Mouse (Mus musculus) heart, embryonic 10.5 days (tissue): ENCODE data around the gene Hsf2bp. TPM values are rescaled to one million over a fixed set of nuclear protein-coding genes. Genes with fewer than 3 reads are reported as not detected.

ENCODE experiments used
- DNase-seq: peaks from one replicate; pipeline ENCODE4 v3.0.0-alpha.2; 2017; ENCODE audit warnings: low spot score
- H3K27ac ChIP-seq: fragments of 300-500 bp; sonication (generic); 2 replicates; pipeline ENCODE4 v1.5.1; 2016; ENCODE audit warnings: mild to moderate bottlenecking
- H3K27me3 ChIP-seq: fragments of 300-500 bp; sonication (generic); 2 replicates; pipeline ENCODE4 v1.6.1; 2016; ENCODE audit warnings: mild to moderate bottlenecking; ENCODE audit not compliant: poor library complexity, insufficient read depth, severe bottlenecking
- H3K36me3 ChIP-seq: fragments of 300-500 bp; sonication (generic); 2 replicates; pipeline ENCODE4 v1.6.1; 2016; ENCODE audit warnings: mild to moderate bottlenecking, moderate library complexity
- H3K4me1 ChIP-seq: fragments of 300-500 bp; sonication (generic); 2 replicates; pipeline ENCODE4 v1.6.1; 2016; ENCODE audit warnings: mild to moderate bottlenecking
- H3K4me3 ChIP-seq: fragments of 300-500 bp; sonication (generic); 2 replicates; pipeline ENCODE4 v1.5.1; 2016; ENCODE audit warnings: mild to moderate bottlenecking, moderate library complexity
- H3K9me3 ChIP-seq: fragments of 300-500 bp; sonication (generic); 2 replicates; pipeline ENCODE4 v1.6.1; 2016; ENCODE audit warnings: mild to moderate bottlenecking, moderate library complexity
- WGBS: fragments of 180-500 bp; shearing (Covaris S2); methylation state at CpG from one replicate; pipeline ENCODE4 v1.1.7; 2016; 5-methylcytosine and 5-hydroxymethylcytosine counted together
- polyA plus RNA-seq: library from polyadenylated mRNA; unstranded; fragments of >200 nt; fragmentation: Nextera tagmentation; extraction: Ambion mirVana; gene quantifications from 2 replicates; pipeline ENCODE4 v1.2.1, GENCODE M21; 2016

Gene Hsf2bp
- polyA plus RNA-seq, 1 experiment from 2014 or later = 0.62 TPM

DNA sequence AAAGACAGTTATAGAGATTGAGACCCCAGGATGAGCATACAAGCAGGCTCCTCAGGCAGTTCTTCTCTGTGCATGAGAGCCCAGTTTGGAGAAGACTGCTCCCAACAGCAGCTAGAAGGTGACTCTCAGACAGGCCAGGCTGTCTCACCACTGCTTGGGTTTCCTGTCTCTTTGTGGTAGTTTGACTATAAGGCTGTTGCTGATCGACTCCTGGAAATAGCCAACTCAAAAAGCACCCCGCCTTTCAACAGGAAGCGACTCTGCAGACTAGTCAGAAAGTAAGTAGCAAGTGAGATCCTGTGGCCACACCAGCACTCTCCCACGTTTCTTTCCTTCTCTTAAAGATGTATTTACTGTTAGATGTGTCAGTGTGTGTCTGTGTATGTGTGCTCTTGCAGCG, 17.5 kb upstream of the Hsf2bp start:
- no peaks in the 10 kb centered on the region for H3K27me3 ChIP-seq
- DNase-seq = no peak
- H3K36me3 ChIP-seq = peaks cover 100% of the 10 kb centered on the region
- H3K9me3 ChIP-seq = no peaks in the 10 kb centered on the region
- H3K4me1 ChIP-seq = no peaks in the 10 kb centered on the region
- no peak overlapping the region for H3K27ac ChIP-seq
- WGBS = 85% methylated on average over 5 of the region's 5 CpGs
- H3K4me3 ChIP-seq = no peak overlapping the region

- H3K4me3 ChIP-seq = no peak overlapping the region
- DNase-seq = no peak
- no peaks in the 10 kb centered on the region for H3K27me3 ChIP-seq
- H3K9me3 ChIP-seq = no peaks in the 10 kb centered on the region
- peaks cover 100% of the 10 kb centered on the region for H3K36me3 ChIP-seq
- no peak overlapping the region for H3K27ac ChIP-seq
- 82% methylated on average over 5 of the region's 5 CpGs for WGBS
- no peaks in the 10 kb centered on the region for H3K4me1 ChIP-seq
These were observed 16.3 kb upstream of the Hsf2bp start for GRCm38 (mm10) chr17:32052237-32053080.

DNA sequence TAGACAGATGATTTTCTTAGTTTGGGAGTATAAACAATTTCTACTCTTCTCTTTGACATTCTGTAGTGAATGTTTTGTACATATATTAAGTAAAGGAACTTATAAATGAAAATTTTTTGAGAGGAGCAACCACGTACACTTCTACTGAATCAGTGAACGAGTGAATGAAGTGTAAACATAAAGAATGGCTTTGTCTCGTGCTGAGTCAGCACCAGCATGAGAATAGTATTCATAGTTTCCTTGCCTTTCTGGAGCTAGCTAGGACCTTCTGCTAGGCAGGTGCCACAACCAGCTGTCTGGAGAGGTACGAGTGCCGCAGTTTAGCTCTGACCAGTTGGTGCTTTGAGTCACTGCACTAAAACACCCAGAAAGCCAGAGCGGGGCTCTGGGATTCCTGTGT, 14.5 kb upstream of the Hsf2bp start:
- Histone ChIP-seq H3K36me3 (peaks cover 96% of the 10 kb centered on the region), H3K4me3 (no peak overlapping the region), H3K27me3 (no peaks in the 10 kb centered on the region), H3K9me3 (no peaks in the 10 kb centered on the region), H3K4me1 (no peaks in the 10 kb centered on the region), H3K27ac (no peak overlapping the region)
- no peak for DNase-seq
- WGBS = 93% methylated on average over 6 of the region's 6 CpGs

GRCm38 (mm10) chr17:32049914-32050313, 13.8 kb upstream of the Hsf2bp start:
- no peaks in the 10 kb centered on the region for H3K9me3 ChIP-seq
- no peaks in the 10 kb centered on the region for H3K4me1 ChIP-seq
- WGBS = 80% methylated on average over 4 of the region's 4 CpGs
- no peaks in the 10 kb centered on the region for H3K27me3 ChIP-seq
- peaks cover 95% of the 10 kb centered on the region for H3K36me3 ChIP-seq
- no peak overlapping the region for H3K4me3 ChIP-seq
- H3K27ac ChIP-seq = no peak overlapping the region
- no peak for DNase-seq

DNA sequence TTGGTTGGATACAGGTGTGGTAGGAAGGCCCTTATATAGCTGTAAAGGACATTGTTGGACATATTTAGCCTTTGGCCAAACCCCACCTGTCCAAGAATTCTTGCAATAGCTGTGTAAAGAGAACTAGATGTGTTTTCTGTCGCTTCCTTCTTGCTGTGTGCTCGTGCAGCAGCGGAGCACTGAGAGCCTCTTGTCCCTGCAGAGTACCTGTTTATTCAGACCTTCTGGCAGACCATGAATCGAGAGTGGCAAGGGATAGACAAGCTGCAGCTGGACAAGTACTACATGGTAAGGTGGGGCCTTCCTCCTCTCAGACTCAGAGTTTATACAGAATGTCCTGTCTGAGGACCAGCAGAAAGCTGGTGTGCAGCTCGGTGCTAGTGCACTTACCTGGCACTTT, 12.2 kb upstream of the Hsf2bp start:
- no peak for DNase-seq
- Histone ChIP-seq H3K36me3 (peaks cover 79% of the 10 kb centered on the region), H3K4me3 (no peak overlapping the region), H3K27ac (no peak overlapping the region), H3K9me3 (no peaks in the 10 kb centered on the region), H3K4me1 (no peaks in the 10 kb centered on the region), H3K27me3 (no peaks in the 10 kb centered on the region)
- WGBS = 92% methylated on average over 5 of the region's 5 CpGs

DNA sequence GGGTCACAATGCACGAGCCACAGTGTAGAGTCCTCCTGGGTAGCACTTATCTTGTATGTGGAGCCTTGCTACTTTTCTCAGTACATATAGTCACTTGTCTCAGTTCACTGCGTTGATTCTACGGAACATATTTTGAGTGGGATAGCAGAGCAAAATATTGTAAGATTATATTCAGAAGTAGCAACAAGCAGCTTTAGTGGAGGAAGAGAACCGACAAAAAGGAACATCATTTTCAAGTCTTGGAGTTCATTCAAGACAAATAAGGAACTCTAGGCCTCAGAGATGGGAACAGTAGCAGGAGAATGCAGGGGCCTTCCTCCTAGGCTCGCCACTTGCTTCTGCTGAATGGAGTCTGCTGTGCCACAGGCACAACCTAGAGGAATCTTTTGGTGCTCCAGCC, 10.4 kb upstream of the Hsf2bp start:
- WGBS = 90% methylated on average over 5 of the region's 5 CpGs
- Histone ChIP-seq H3K4me1 (no peaks in the 10 kb centered on the region), H3K27me3 (no peaks in the 10 kb centered on the region), H3K4me3 (no peak overlapping the region), H3K27ac (no peak overlapping the region), H3K9me3 (no peaks in the 10 kb centered on the region), H3K36me3 (peaks cover 61% of the 10 kb centered on the region)
- no peak for DNase-seq

GRCm38 (mm10) chr17:32040263-32040662, 4.1 kb upstream of the Hsf2bp start:
- H3K4me3 ChIP-seq = no peak overlapping the region
- 90% methylated on average over 10 of the region's 10 CpGs for whole genome bisulfite sequencing
- DNase-seq = no peak

GRCm38 (mm10) chr17:32036509-32037438, 625 bp upstream of the Hsf2bp start:
- peak; percentile 77 for DNase-seq
- Histone ChIP-seq H3K27ac (peak overlapping the region; percentile 93), H3K27me3 (no peaks in the 10 kb centered on the region), H3K4me1 (peaks cover 26% of the 10 kb centered on the region), H3K36me3 (peaks cover 2% of the 10 kb centered on the region; the same call in 1 of the 2 replicates), H3K4me3 (peak overlapping the region; percentile 93), H3K9me3 (no peaks in the 10 kb centered on the region)
- under 1% methylated on average over 46 of the region's 46 CpGs for WGBS

More at GRCm38 (mm10) chr17:32040263-32040662, 4.1 kb upstream of the Hsf2bp start:
- Histone ChIP-seq H3K36me3 (peaks cover 4% of the 10 kb centered on the region), H3K9me3 (no peaks in the 10 kb centered on the region), H3K27ac (no peak overlapping the region), H3K27me3 (no peaks in the 10 kb centered on the region), H3K4me1 (peaks cover 23% of the 10 kb centered on the region)

GRCm38 (mm10) chr17:32034322-32034721, 1.8 kb downstream of the Hsf2bp start:
- H3K36me3 ChIP-seq = peaks cover 2% of the 10 kb centered on the region; the same call in 1 of the 2 replicates
- no peak overlapping the region for H3K4me3 ChIP-seq
- WGBS = 81% methylated on average over 23 of the region's 23 CpGs
- H3K9me3 ChIP-seq = no peaks in the 10 kb centered on the region
- no peak overlapping the region for H3K27ac ChIP-seq
- DNase-seq = no peak
- no peaks in the 10 kb centered on the region for H3K27me3 ChIP-seq
- peaks cover 28% of the 10 kb centered on the region for H3K4me1 ChIP-seq

GRCm38 (mm10) chr17:32031684-32032083, 4.5 kb downstream of the Hsf2bp start:
- DNase-seq = no peak
- H3K27me3 ChIP-seq = no peaks in the 10 kb centered on the region
- H3K4me3 ChIP-seq = no peak overlapping the region
- H3K27ac ChIP-seq = no peak overlapping the region
- no peaks in the 10 kb centered on the region for H3K9me3 ChIP-seq
- H3K36me3 ChIP-seq = no peaks in the 10 kb centered on the region
- 58% methylated on average over 7 of the region's 7 CpGs for WGBS
- H3K4me1 ChIP-seq = peaks cover 12% of the 10 kb centered on the region

DNA sequence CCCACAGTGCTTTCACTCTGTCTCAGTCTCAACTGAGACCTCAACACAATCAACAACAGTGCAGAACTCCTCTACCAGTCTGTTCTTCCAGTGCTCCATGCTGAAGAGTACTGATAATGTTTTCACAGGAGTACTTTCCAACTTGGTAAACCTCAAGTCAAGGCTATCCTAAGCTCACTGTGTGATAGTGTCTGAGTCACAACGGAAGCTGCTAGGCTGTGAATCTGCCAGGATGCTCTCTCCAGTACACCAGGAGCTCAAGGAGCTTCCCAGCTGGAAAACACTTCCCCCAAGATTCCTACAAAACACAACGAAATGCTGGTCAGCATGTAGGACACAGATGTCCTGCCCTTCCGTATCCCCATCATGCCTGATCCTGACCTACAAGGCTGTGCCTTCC, 7.8 kb downstream of the Hsf2bp start:
- Histone ChIP-seq H3K9me3 (no peaks in the 10 kb centered on the region), H3K4me3 (no peak overlapping the region), H3K27me3 (no peaks in the 10 kb centered on the region), H3K4me1 (0 out of 2 replicates have a peak, but pooled peaks cover 4% of the 10 kb centered on the region), H3K27ac (no peak overlapping the region), H3K36me3 (no peaks in the 10 kb centered on the region)
- 72% methylated on average over 3 of the region's 3 CpGs for WGBS
- DNase-seq = no peak

- WGBS = 32% methylated on average over 3 of the region's 3 CpGs
These were observed 8.5 kb downstream of the Hsf2bp start for GRCm38 (mm10) chr17:32027666-32028065.

GRCm38 (mm10) chr17:32025386-32025785, 10.8 kb downstream of the Hsf2bp start:
- DNase-seq = peak; percentile 77
- H3K4me1 ChIP-seq = no peaks in the 10 kb centered on the region
- no peaks in the 10 kb centered on the region for H3K27me3 ChIP-seq
- H3K4me3 ChIP-seq = no peak overlapping the region
- no peaks in the 10 kb centered on the region for H3K36me3 ChIP-seq
- H3K27ac ChIP-seq = no peak overlapping the region
- WGBS = 12% methylated on average over 2 of the region's 2 CpGs
- H3K9me3 ChIP-seq = no peaks in the 10 kb centered on the region

More at GRCm38 (mm10) chr17:32027666-32028065, 8.5 kb downstream of the Hsf2bp start:
- H3K36me3 ChIP-seq = no peaks in the 10 kb centered on the region
- DNase-seq = no peak
- H3K4me1 ChIP-seq = 0 out of 2 replicates have a peak, but pooled peaks cover 4% of the 10 kb centered on the region
- H3K27me3 ChIP-seq = no peaks in the 10 kb centered on the region
- no peak overlapping the region for H3K4me3 ChIP-seq
- no peaks in the 10 kb centered on the region for H3K9me3 ChIP-seq
- H3K27ac ChIP-seq = no peak overlapping the region
